Mouse (Mus musculus) CD4-positive, CD25-positive, alpha-beta regulatory T cell, adult 2 months (primary cell): ENCODE data around the gene Csf3.

Source experiments
- DNase-seq: peaks from one replicate; pipeline ENCODE4 v3.0.0-alpha.2; 2012; ENCODE audit warnings: low read depth, low spot score

The Csf3 gene

GRCm38 (mm10) chr11:98696454-98697216 lies 4.4 kb upstream of the Csf3 start:
- no peak for DNase-seq

- no peak for DNase-seq
Measured at GRCm38 (mm10) chr11:98697225-98697624, 3.8 kb upstream of the Csf3 start.

GRCm38 (mm10) chr11:98698849-98699640 lies 2.0 kb upstream of the Csf3 start:
- no peak for DNase-seq

- DNase-seq: peak; percentile 90
Measured at GRCm38 (mm10) chr11:98699911-98700310, 1.2 kb upstream of the Csf3 start.

GRCm38 (mm10) chr11:98702323-98702722 lies 1.3 kb downstream of the Csf3 start:
- DNase-seq: no peak

GRCm38 (mm10) chr11:98705021-98705420 lies 4.0 kb downstream of the Csf3 start:
- no peak for DNase-seq

GRCm38 (mm10) chr11:98707401-98708281 lies 6.6 kb downstream of the Csf3 start:
- DNase-seq: no peak

GRCm38 (mm10) chr11:98708282-98708956 lies 7.4 kb downstream of the Csf3 start:
- DNase-seq: no peak

GRCm38 (mm10) chr11:98709001-98709741 lies 8.1 kb downstream of the Csf3 start:
- peak; percentile 32 for DNase-seq

GRCm38 (mm10) chr11:98710416-98711045 lies 9.5 kb downstream of the Csf3 start:
- DNase-seq: peak; percentile 87

- DNase-seq: no peak
Measured at GRCm38 (mm10) chr11:98711046-98711434, 10.0 kb downstream of the Csf3 start.

GRCm38 (mm10) chr11:98712009-98712408 lies 10.9 kb downstream of the Csf3 start:
- peak; percentile 52 for DNase-seq

- DNase-seq: no peak
Measured at GRCm38 (mm10) chr11:98713703-98714102, 12.6 kb downstream of the Csf3 start.

- no peak for DNase-seq
Measured at GRCm38 (mm10) chr11:98715946-98716345, 14.9 kb downstream of the Csf3 start.

- peak; percentile 72 for DNase-seq
Measured at GRCm38 (mm10) chr11:98717904-98718303, 16.8 kb downstream of the Csf3 start.

- no peak for DNase-seq
Measured at GRCm38 (mm10) chr11:98720756-98721155, 19.7 kb downstream of the Csf3 start.

- no peak for DNase-seq
Measured at GRCm38 (mm10) chr11:98721458-98722226, 20.6 kb downstream of the Csf3 start.

GRCm38 (mm10) chr11:98723098-98723497 lies 22.0 kb downstream of the Csf3 start:
- DNase-seq: no peak

- DNase-seq: no peak
Measured at GRCm38 (mm10) chr11:98725926-98726506, 25.0 kb downstream of the Csf3 start.
